Mouse (Mus musculus) midbrain, embryonic 12.5 days (tissue): ENCODE results near the gene Psg25. TPM values are rescaled to one million over a fixed set of nuclear protein-coding genes. Genes with fewer than 3 reads are reported as not detected.
"Not testable (repeated sequence)": the region's sequence is repeated elsewhere in the genome, so short reads cannot be mapped to it uniquely, and the experiment has no call there.

Experiments used
- ATAC-seq: fragments of 200-750 bp; cut with Nextera tagmentation; 2 replicates; pipeline ENCODE4 v1.8.0; 2017; ENCODE audit warnings: low read depth, moderate TSS enrichment, moderate library complexity; ENCODE audit not compliant: low FRiP score
- H3K27ac ChIP-seq: fragments of 300-500 bp; sonication (generic); replicated peaks from 2 replicates; pipeline ENCODE4 v1.5.1; 2016; ENCODE audit warnings: mild to moderate bottlenecking
- H3K27me3 ChIP-seq: fragments of 300-500 bp; sonication (generic); 2 replicates; pipeline ENCODE4 v1.6.1; 2016; ENCODE audit warnings: mild to moderate bottlenecking
- H3K36me3 ChIP-seq: fragments of 300-500 bp; sonication (generic); 2 replicates; pipeline ENCODE4 v1.6.1; 2016
- H3K4me1 ChIP-seq: fragments of 300-500 bp; sonication (generic); 2 replicates; pipeline ENCODE4 v1.6.1; 2016
- H3K4me2 ChIP-seq: fragments of 300-500 bp; sonication (generic); replicated peaks from 2 replicates; pipeline ENCODE4 v1.6.1; 2016; ENCODE audit warnings: mild to moderate bottlenecking, moderate library complexity
- H3K4me3 ChIP-seq: fragments of 300-500 bp; sonication (generic); 2 replicates; pipeline ENCODE4 v1.5.1; 2016; ENCODE audit warnings: mild to moderate bottlenecking
- H3K9ac ChIP-seq: fragments of 300-500 bp; sonication (generic); replicated peaks from 2 replicates; pipeline ENCODE4 v1.6.1; 2016; ENCODE audit warnings: mild to moderate bottlenecking, moderate library complexity
- H3K9me3 ChIP-seq: fragments of 300-500 bp; sonication (generic); 2 replicates; pipeline ENCODE4 v1.6.1; 2016; ENCODE audit warnings: mild to moderate bottlenecking
- WGBS: fragments of 180-500 bp; shearing (Covaris S2); methylation state at CpG from one replicate; pipeline ENCODE4 v1.1.7; 2016; 5-methylcytosine and 5-hydroxymethylcytosine counted together
- polyA plus RNA-seq: library from polyadenylated mRNA; unstranded; fragments of >200 nt; fragmentation: Nextera tagmentation; extraction: Ambion mirVana; gene quantifications from 2 replicates; pipeline ENCODE4 v1.2.1, GENCODE M21; 2016

The Psg25 gene
- polyA plus RNA-seq = not detected in 2 replicates

DNA sequence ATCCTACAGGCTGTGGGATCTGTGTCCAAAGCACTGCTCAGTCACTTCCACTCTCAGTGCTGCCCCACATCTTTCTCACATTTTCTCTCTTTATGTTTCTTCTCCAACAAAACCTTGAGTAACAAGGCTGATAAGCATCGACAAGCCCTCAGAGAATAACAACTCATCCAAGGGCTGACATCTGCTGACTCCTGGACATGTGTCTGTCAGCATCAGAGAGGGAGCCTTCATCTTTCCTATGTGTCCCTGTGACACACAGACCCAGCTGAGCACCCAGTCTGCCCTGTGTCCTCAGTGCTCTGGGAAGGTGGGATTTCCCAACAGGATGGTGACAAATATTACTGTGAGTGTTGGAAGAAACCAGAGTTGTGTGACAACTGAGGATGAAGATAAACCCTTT is at the start of gene Psg25:
Gene Psg25 (minus strand): TSS at position 101 of the 400 bp plus-strand sequence.
- H3K9me3 ChIP-seq = peaks cover 10% of the 10 kb centered on the region; the same call in 1 of the 2 replicates
- H3K4me2 ChIP-seq = no peak within 1 kb of the TSS
- H3K4me1 ChIP-seq = no peaks in the 10 kb centered on the region
- no peak within 1 kb of the TSS for H3K9ac ChIP-seq
- H3K27ac ChIP-seq = no peak within 1 kb of the TSS
- ATAC-seq = no peak
- no peaks in the 10 kb centered on the region for H3K36me3 ChIP-seq
- H3K27me3 ChIP-seq = no peaks in the 10 kb centered on the region
- 92% methylated on average over 1 of the region's 1 CpGs for WGBS
- H3K4me3 ChIP-seq = no peak within 1 kb of the TSS

DNA sequence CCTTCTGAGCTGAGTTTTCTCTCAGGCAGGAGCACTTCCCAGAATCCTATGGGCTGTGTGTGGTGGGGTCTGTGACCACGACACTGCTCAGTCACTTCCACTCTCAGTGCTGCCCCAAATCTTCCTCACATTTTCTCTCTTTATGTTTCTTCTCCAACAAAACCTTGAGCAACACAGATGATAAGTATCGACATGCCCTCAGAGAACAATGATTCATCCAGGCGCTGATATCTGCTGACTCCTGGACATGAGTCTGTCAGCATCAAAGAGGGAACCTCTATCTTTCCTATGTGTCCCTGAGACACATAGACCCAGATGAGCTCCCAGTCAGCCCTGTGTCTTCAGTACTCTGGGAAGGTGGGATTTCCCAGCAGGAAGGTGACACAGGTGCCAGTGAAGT is 35.1 kb upstream of the Psg25 start, which contains the start of gene Psg27:
Gene Psg27 (minus strand): TSS at position 101 of the 400 bp plus-strand sequence.
- Histone ChIP-seq H3K27me3 (no peaks in the 10 kb centered on the region), H3K36me3 (no peaks in the 10 kb centered on the region), H3K9me3 (peaks cover 17% of the 10 kb centered on the region; the same call in 1 of the 2 replicates), H3K4me1 (no peaks in the 10 kb centered on the region), H3K4me3 (no peak within 1 kb of the TSS), H3K4me2 (no peak within 1 kb of the TSS), H3K9ac (no peak within 1 kb of the TSS), H3K27ac (no peak within 1 kb of the TSS)
- no peak for ATAC-seq
- 87% methylated on average over 3 of the region's 3 CpGs for WGBS

DNA sequence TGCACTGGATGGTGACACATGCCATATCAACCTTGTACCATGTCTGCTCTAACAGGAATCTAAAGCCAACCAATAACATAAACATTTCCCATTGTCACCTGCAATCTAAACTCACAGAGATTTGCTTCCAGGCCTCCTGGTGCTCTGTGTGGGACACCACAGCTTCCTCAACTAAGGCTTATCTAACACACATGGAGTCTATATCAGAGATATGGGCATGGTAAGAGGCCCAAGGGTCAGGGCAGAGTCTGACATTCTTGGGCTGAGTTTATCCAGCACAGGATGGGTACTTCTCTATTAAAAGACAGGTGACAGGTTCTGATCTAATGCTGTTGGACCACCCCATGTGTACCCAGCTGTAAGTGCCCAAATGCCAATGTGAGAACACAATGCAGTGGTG is 27.8 kb upstream of the Psg25 start:
- H3K9ac ChIP-seq = no peak overlapping the region
- no peak for ATAC-seq
- H3K4me2 ChIP-seq = no peak overlapping the region

DNA sequence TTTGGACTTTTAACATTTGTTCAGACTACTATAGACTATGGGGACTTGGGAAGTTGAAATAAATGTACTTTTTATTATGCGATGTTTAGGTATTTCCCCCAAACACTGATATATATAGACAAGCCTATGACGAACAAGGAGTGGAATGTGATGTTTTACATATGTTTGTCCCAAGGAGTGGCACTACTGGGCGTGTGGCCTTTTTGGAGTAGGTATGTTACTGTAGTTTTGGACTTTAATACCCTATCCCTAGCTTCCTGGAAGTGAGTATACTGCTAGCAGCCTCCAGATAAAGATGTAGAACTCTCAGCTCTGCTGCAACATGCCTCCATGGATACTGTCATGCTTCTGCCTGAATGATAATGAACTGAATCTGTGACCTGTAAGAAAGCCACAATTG is 23.7 kb upstream of the Psg25 start:
- H3K4me3 ChIP-seq, H3K36me3 ChIP-seq, H3K27ac ChIP-seq, H3K9ac ChIP-seq, H3K4me1 ChIP-seq, H3K9me3 ChIP-seq, H3K27me3 ChIP-seq, H3K4me2 ChIP-seq, ATAC-seq: not testable (repeated sequence)
- WGBS = 85% methylated on average over 3 of the region's 3 CpGs

More for the DNA sequence above, 27.8 kb upstream of the Psg25 start:
- Histone ChIP-seq H3K27me3 (no peaks in the 10 kb centered on the region), H3K4me1 (no peaks in the 10 kb centered on the region), H3K27ac (no peak overlapping the region), H3K36me3 (no peaks in the 10 kb centered on the region), H3K9me3 (peaks cover 11% of the 10 kb centered on the region; the same call in 1 of the 2 replicates), H3K4me3 (no peak overlapping the region)

DNA sequence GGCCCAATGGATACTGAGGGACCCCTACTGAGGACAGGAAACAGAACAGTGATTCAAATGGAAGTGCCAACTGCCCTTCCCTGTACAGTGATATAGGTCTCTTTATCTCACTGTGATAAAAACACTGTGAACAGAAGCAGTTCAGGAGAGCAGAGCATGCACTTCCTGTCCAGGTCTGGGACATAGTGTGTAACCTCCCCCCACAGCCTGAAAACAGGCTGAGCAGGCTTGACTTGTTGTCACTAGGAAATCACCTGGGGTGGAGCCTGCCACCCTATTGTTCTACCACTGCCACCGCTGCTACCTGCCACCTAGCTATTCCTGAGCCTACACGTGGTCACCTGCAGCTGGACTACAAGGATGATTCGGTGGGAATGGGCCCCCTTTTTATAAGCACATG is 1.4 kb upstream of the Psg25 start:
- H3K4me2 ChIP-seq = no peak overlapping the region
- no peaks in the 10 kb centered on the region for H3K36me3 ChIP-seq
- H3K27ac ChIP-seq = no peak overlapping the region
- peaks cover 5% of the 10 kb centered on the region; the same call in 1 of the 2 replicates for H3K9me3 ChIP-seq
- WGBS = 58% methylated on average over 3 of the region's 3 CpGs
- no peak for ATAC-seq
- H3K4me3 ChIP-seq = no peak overlapping the region
- no peaks in the 10 kb centered on the region for H3K27me3 ChIP-seq
- H3K9ac ChIP-seq = no peak overlapping the region
- no peaks in the 10 kb centered on the region for H3K4me1 ChIP-seq

DNA sequence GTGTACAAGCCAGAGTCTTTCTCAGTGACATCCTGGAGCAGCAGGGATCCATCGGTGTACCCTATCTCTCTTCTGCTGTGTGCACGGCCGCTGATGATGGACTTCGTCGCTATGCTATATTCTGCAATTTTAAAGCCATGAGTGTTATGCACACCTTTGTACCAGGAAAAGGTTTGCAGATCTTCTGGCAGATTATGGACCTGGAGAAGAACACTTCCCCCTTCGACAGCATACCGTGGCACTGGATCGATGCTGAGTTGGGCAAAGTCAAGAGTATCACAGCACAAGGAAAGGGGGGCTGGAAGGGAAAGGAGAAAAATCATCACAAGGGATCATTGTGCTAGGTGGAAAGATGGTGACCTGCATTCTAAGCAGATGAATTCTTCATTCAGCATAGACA is 7.4 kb downstream of the Psg25 start:
- Histone ChIP-seq H3K4me2 (no peak overlapping the region), H3K27ac (no peak overlapping the region), H3K36me3 (no peaks in the 10 kb centered on the region), H3K4me1 (no peaks in the 10 kb centered on the region), H3K9ac (no peak overlapping the region), H3K9me3 (peaks cover 9% of the 10 kb centered on the region; the same call in 1 of the 2 replicates), H3K27me3 (no peaks in the 10 kb centered on the region), H3K4me3 (no peak overlapping the region)
- ATAC-seq = no peak
- WGBS = 96% methylated on average over 8 of the region's 8 CpGs

DNA sequence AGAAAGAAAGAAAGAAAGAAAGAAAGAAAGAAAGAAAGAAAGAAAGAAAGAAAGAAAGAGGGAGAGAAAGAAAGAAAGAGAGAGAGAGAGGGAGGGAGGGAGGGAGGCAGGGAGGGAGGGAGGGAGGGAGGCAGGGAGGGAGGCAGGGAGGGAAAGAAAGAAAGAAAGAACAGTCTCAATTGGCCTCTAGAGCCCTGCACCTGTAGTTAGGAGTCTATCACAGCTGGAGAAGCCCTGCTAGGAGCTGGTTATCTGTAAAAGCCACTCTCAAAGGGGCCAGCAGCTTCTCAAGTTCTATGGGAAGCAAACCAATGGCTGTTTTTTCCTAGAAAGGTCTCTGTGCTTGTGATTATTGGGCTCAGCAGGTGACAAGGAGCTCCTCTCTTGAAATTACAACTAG is 19.2 kb downstream of the Psg25 start:
- H3K27me3 ChIP-seq = not testable (repeated sequence)

DNA sequence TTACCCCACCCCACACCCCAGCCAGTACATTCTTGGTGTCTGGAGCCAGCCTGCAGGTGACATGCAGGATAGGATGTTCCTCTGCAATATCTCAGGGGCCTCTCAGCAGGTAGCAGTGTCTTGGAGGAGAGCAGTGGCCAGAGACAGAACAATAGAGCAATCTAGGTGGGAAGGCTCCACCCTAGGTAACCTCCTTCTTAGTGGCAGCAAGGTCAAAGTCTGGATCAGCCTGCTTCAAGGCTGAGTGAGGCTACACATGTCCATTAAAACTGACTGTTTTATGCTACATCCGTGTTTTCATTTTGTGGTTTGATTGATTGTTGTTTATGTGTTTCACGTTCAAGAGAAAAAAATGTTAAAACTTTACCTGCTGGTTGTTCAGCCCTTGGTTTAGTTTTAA is 19.7 kb downstream of the Psg25 start:
- H3K4me1 ChIP-seq, ATAC-seq, H3K27me3 ChIP-seq, H3K9me3 ChIP-seq, H3K36me3 ChIP-seq, H3K4me3 ChIP-seq, H3K27ac ChIP-seq, H3K4me2 ChIP-seq, H3K9ac ChIP-seq: not testable (repeated sequence)
- WGBS = 53% methylated on average over 2 of the region's 2 CpGs

More for the DNA sequence above, 19.2 kb downstream of the Psg25 start:
- not testable (repeated sequence) for H3K4me1 ChIP-seq, H3K36me3 ChIP-seq, H3K27ac ChIP-seq, H3K9me3 ChIP-seq, ATAC-seq, H3K4me2 ChIP-seq, H3K9ac ChIP-seq, H3K4me3 ChIP-seq

DNA sequence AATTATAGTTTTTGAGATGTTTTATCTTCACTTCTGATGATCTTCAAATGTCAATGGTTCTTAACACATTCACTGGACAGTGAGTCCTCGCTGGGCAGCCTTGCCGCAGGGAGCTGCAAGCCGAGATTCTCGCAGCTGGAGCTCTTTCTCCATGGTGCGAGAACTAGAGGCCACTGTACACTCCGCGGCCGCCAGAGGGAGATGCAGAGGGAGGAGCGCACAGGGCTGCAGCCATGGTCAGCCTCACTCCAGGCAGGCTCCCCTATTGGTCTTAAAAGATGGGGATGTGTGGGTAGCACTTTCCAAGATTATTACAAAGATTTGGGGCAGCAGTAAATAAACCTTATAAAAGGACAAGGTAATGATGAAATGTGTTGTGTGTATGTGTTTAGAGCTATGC is 20.6 kb downstream of the Psg25 start:
- 18% methylated on average over 9 of the region's 9 CpGs for WGBS
- H3K36me3 ChIP-seq = no peaks in the 10 kb centered on the region
- H3K9ac ChIP-seq = no peak overlapping the region
- H3K4me3 ChIP-seq = no peak overlapping the region
- ATAC-seq = no peak
- no peaks in the 10 kb centered on the region for H3K27me3 ChIP-seq
- no peak overlapping the region for H3K27ac ChIP-seq
- H3K4me1 ChIP-seq = no peaks in the 10 kb centered on the region
- no peak overlapping the region for H3K4me2 ChIP-seq
- H3K9me3 ChIP-seq = 0 out of 2 replicates have a peak, but pooled peaks cover 3% of the 10 kb centered on the region

DNA sequence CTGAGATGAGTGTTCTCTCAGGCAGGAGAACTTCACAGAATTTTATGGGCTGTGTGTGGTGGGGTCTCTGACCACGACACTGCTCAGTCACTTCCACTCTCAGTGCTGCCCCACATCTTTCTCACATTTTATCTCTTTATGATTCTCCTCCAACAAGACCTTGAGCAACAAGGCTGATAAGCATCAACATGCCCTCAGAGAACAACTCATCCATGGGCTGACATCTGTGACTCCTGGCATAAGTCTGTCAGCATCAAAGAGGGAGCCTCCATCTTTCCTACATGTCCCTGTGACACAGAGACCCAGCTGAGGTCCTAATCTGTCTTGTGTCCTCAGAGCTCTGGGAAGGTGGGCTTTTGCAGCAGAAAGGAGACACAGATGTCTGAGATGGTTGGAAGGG is 48.0 kb downstream of the Psg25 start, which contains the start of gene Psg26:
Gene Psg26 (minus strand): TSS at position 101 of the 400 bp plus-strand sequence.
- H3K9me3 ChIP-seq = peaks cover 16% of the 10 kb centered on the region
- no peak for ATAC-seq

More for the DNA sequence above, 48.0 kb downstream of the Psg25 start, which contains the start of gene Psg26:
- no peaks in the 10 kb centered on the region for H3K27me3 ChIP-seq
- H3K4me3 ChIP-seq = no peak within 1 kb of the TSS
- H3K4me2 ChIP-seq = no peak within 1 kb of the TSS
- WGBS = 75% methylated on average over 1 of the region's 1 CpGs
- H3K9ac ChIP-seq = no peak within 1 kb of the TSS
- H3K36me3 ChIP-seq = no peaks in the 10 kb centered on the region
- no peaks in the 10 kb centered on the region for H3K4me1 ChIP-seq
- no peak within 1 kb of the TSS for H3K27ac ChIP-seq

Other genes with a start within 250 kb of the Psg25 start
- not detected in 2 replicates for gene Psg18, start 177.3 kb downstream of the Psg25 start, polyA plus RNA-seq
- not detected in 2 replicates for gene Psg28, start 100.2 kb downstream of the Psg25 start, polyA plus RNA-seq
- not detected in 2 replicates for gene Psg26, start 48.1 kb downstream of the Psg25 start, polyA plus RNA-seq
- not detected in 2 replicates for gene Psg27, start 35.0 kb upstream of the Psg25 start, polyA plus RNA-seq
- not detected in 2 replicates for gene Psg23, start 84.2 kb upstream of the Psg25 start, polyA plus RNA-seq
- gene Psg21, start 124.5 kb upstream of the Psg25 start, polyA plus RNA-seq = not detected in 2 replicates
- not detected in 2 replicates for gene Psg20, start 153.9 kb upstream of the Psg25 start, polyA plus RNA-seq
- gene Psg22, start 185.8 kb upstream of the Psg25 start, polyA plus RNA-seq = not detected in 2 replicates